Mouse (Mus musculus): ENCODE results near the gene Appbp2.

DNA sequence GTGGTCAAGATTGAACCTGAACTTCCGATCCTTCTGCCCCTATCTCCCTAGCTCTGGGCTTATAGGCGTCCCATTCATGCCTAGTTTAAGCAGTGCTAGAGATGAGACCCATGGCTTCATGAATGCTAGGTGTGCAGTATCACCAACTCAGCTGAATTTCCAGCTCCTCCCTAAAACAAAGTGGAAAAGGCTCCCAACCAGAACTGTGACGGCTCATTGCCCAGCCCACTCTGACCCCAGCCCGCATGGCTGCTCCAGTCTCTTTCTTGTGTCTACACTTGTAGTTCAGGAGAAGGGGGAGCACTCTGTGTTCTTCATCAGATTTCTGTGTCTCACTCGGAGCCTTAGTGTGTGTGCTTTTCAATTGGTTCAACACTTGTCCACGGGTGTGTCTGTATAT, 50.1 kb downstream of the Appbp2 start:
- no peak for TF ChIP-seq CTCF (IDR thresholded peaks at IDR 0.05; ENCODE audit: low read depth, low read length)
- no peak for TF ChIP-seq POLR2AphosphoS5 (IDR thresholded peaks at IDR 0.05; ENCODE audit: insufficient replicate concordance, low read depth, low read length)
